Mouse (Mus musculus) macrophage (primary cell): ENCODE measurements at regions not wholly inside any gene's neighbourhood (a gene's known extent, or its start where the extent isn't known, plus 50 kb on each side); places are given as distances from the start of the nearest gene placed in this dataset.

Source experiments
- H3K27ac ChIP-seq: fragments of 350-480 bp; formaldehyde crosslinking; 2 replicates; pipeline ENCODE4 v1.9.0; 2021
- H3K36me3 ChIP-seq: fragments of 350-480 bp; formaldehyde crosslinking; 2 replicates; pipeline ENCODE4 v1.9.0; 2021; ENCODE audit errors: inconsistent target
- H3K4me3 ChIP-seq: fragments of 350-480 bp; formaldehyde crosslinking; 2 replicates; pipeline ENCODE4 v1.9.0; 2021; ENCODE audit errors: inconsistent target
- H3K79me2 ChIP-seq: fragments of 350-480 bp; formaldehyde crosslinking; 2 replicates; pipeline ENCODE4 v1.9.0; 2021; ENCODE audit errors: inconsistent target
- WGBS: methylation state at CpG from one replicate; pipeline ENCODE4 v1.1.7; 2026; ENCODE audit warnings: inconsistent platforms; ENCODE audit not compliant: missing documents; 5-methylcytosine and 5-hydroxymethylcytosine counted together

DNA sequence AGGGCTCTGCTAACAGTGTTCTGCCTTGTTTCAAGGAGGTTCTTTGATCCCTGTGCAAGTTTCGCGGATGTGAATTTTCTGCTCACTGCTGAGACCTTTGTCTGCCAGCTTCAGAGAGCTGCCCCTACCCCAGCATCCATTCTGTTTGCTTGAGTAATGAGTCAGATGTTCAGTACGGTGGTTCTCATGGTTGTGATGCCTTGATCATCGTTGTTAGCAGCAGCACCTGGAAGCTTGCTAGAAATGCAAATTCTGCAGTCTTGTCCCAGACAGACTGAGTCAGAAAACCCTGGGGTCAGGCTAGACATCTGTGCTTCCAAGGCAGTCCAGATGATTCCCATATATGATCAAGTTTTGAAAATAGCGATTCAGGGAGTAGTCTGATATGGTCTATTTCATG, 75.2 kb upstream of the Prdm1 start:
- Histone ChIP-seq H3K4me3 (no peak overlapping the region), H3K27ac (no peak overlapping the region), H3K36me3 (no peaks in the 10 kb centered on the region), H3K79me2 (peaks cover 9% of the 10 kb centered on the region; the same call in 1 of the 2 replicates)
- 95% methylated on average over 5 of the region's 5 CpGs for WGBS

DNA sequence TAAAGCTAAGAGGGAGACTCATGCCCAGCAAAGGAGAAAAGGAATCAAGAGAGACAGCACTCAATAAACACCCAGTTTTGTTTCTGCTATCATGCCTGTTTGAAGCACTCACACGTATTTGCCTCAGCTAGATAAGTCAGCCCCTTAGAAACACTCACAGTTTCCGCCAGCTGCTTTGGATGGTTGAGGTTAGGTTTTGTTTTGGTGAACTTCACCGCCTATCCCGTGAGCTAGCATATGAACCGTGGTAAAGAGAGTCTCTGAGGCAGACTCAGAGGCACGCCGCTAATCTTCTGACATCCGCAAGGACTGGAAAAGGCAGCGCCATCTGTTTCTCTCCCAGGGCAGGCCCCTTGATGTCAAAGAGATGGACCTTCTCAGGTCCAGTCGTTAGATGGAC, 73.2 kb upstream of the Prdm1 start:
- WGBS: 90% methylated on average over 10 of the region's 10 CpGs
- no peaks in the 10 kb centered on the region for H3K36me3 ChIP-seq
- H3K79me2 ChIP-seq: peaks cover 9% of the 10 kb centered on the region; the same call in 1 of the 2 replicates
- H3K27ac ChIP-seq: peak overlapping the region; percentile 51
- H3K4me3 ChIP-seq: no peak overlapping the region

DNA sequence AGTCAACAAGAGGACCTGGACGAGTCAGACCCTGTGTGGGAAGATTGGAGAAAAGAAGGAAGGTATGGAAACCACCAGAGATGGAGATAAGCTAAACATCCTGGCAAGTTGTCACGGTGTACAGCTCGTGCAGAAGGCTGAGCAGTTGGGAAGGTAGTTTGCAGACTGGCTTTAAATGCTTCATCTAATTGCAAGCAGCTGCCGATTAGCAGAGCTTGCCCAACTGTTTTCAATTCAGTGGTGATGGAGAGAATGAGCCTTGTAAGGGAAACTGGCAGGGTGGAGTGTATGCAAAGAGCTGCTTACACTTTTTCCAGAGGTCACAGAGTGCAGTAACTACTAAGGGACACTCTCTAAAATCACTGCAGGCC, 71.6 kb upstream of the Prdm1 start:
- Histone ChIP-seq H3K36me3 (no peaks in the 10 kb centered on the region), H3K79me2 (peaks cover 9% of the 10 kb centered on the region; the same call in 1 of the 2 replicates), H3K4me3 (peak overlapping the region; percentile 26), H3K27ac (peak overlapping the region; percentile 75)
- 13% methylated on average over 4 of the region's 4 CpGs for WGBS

DNA sequence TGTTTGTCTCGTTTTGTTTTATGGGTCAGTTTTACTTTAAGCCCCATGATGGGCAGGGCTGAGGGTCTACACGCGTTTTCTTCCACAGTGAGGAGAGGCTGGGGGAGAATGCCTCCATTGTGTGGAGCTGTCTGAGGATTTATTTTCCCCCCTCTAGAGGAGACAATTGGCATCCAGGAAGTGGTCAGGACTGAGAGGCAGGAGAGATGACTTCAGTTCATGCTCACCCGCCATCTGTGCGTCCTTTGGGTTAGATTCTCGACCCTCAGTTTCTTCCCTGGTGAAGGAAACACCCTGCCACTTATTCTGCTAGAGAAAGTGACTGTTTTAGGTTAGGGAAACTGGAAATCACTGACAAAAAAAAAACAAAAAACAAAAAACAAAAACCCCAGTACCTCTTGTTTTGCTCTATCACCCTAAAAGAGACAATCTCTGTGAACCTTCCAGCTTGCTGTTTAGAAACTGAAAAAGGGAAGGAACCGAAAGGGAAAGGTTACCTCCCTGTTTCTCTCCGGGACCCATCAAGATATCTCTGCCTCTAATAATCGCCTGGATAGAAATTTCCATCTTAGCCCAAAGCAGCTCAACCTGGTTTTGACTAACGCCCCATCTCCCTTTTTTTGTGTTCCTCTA, 71.1 kb upstream of the Prdm1 start:
- Histone ChIP-seq H3K27ac (peak overlapping the region; percentile 75), H3K36me3 (no peaks in the 10 kb centered on the region), H3K4me3 (peak overlapping the region; percentile 26), H3K79me2 (peaks cover 9% of the 10 kb centered on the region; the same call in 1 of the 2 replicates)
- 38% methylated on average over 10 of the region's 10 CpGs for WGBS

DNA sequence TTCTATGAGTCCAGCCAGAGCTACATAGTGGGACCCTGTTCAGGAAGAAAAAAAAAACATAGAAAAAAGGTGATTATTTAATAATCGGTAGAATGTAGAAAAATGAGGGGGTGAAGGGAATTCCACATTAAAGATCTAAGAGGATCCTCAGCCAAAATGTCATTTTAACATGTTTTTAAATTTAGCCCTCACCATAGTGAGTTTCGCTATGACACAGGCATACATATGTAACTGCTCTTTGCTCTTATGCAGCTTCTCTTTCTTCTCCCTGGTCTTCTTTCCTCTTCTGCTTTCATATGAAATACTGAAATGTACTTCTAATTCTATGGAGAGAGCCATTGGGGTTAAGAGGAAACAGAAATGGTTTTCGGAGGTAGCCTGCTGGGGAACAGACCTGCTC, 70.3 kb upstream of the Prdm1 start:
- H3K79me2 ChIP-seq: peaks cover 9% of the 10 kb centered on the region; the same call in 1 of the 2 replicates
- H3K27ac ChIP-seq: peak overlapping the region; percentile 75
- H3K36me3 ChIP-seq: no peaks in the 10 kb centered on the region
- WGBS: 45% methylated on average over 3 of the region's 3 CpGs
- H3K4me3 ChIP-seq: no peak overlapping the region

DNA sequence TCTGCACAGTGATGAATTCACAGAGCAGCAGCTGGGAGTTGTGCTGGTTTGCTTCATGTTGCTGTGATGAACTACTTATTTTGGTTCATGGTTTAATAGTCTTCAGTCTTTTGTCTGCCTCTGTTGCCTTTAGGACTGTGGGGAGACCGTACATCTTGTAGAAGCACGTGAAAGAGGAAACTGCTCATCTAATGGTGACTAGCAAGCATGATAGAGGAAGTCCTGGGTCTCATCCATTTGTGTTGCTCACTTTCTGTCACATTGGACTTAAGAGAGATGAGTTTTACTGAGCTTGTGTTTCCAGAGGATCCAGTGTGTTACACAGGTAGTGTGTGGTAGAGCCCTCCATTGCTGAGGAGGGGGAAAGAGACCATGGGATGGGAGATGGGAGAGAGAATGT, 67.6 kb upstream of the Prdm1 start:
- peaks cover 9% of the 10 kb centered on the region; the same call in 1 of the 2 replicates for H3K79me2 ChIP-seq
- no peak overlapping the region for H3K4me3 ChIP-seq
- no peaks in the 10 kb centered on the region for H3K36me3 ChIP-seq
- 6% methylated on average over 2 of the region's 2 CpGs for WGBS
- H3K27ac ChIP-seq: peak overlapping the region; percentile 58

DNA sequence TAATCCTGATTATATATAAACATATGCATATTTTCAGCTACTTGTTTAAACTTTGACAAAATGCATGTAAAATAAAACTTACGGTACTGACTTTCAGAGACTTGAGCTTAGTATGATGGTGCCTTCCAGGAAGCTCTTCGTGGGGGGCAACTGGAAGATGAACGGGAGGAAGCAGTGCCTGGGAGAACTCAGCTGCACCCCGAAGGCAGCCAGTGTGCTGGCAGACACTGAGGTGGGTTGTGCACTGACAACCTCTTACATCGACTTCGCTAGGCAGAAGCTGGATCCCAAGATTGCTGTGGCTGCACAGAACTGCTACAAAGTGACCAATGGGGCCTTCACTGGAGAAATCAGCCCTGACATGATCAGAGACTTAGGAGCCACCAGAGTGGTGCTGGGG, 61.5 kb upstream of the Prdm1 start:
- peak overlapping the region; percentile 97 for H3K27ac ChIP-seq
- H3K79me2 ChIP-seq: no peaks in the 10 kb centered on the region
- H3K4me3 ChIP-seq: no peak overlapping the region
- 66% methylated on average over 6 of the region's 6 CpGs for WGBS
- H3K36me3 ChIP-seq: no peaks in the 10 kb centered on the region

DNA sequence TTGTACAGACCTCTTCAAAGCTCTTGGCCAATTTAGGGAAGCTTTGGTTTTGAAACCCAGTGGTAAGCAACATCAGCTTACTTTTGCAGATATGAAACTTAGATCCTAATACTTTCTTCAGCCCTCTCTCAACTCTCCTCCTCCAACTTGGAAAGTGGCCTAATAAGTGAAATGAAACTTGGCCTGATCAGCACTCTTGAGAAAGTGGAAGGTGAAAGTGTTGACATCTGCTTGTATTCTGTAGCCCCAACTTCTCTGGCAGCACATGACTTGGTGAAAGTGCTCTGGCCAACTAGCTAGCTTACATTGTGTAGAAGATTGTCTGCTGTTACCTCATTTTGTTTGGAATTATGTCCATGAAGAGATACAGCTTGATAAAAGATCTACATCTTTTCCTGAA, 61.1 kb upstream of the Prdm1 start:
- no peaks in the 10 kb centered on the region for H3K79me2 ChIP-seq
- peak overlapping the region; percentile 97 for H3K27ac ChIP-seq
- no peak overlapping the region for H3K4me3 ChIP-seq
- H3K36me3 ChIP-seq: no peaks in the 10 kb centered on the region

DNA sequence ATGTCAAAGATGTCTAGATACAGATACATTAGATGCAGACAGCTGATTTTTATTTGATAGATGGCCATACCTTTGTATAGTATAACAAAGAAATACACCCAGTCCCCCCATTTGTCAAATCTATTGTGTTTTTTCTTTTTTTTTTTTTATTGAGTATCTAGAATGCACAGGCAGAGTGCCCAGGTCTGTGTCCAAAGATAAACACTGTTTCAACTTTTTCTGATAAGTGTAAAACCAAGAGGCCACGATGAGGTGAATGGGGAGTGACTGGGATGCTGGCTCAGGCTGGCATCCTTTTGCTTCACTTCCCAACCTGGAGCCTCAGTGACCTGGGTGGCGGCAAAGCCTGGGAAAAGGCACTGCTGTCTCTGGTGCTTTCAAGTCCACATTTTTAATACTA, 54.4 kb upstream of the Prdm1 start:
- H3K4me3 ChIP-seq: no peak overlapping the region
- WGBS: 95% methylated on average over 2 of the region's 2 CpGs
- H3K36me3 ChIP-seq: no peaks in the 10 kb centered on the region
- no peaks in the 10 kb centered on the region for H3K79me2 ChIP-seq
- no peak overlapping the region for H3K27ac ChIP-seq
